Mouse (Mus musculus) lung, postnatal 25 days (tissue): Measurements from ENCODE around the gene Arap2.
"Not testable (repeated sequence)": the region's sequence is repeated elsewhere in the genome, so short reads cannot be mapped to it uniquely, and the experiment has no call there.

Source experiments
- DNase-seq: peaks from one replicate; pipeline ENCODE4 v3.0.0; 2022; ENCODE audit warnings: low spot score

The Arap2 gene

GRCm38 (mm10) chr5:62739451-62740415 lies 26.2 kb downstream of the Arap2 start:
- no peak for DNase-seq

DNA sequence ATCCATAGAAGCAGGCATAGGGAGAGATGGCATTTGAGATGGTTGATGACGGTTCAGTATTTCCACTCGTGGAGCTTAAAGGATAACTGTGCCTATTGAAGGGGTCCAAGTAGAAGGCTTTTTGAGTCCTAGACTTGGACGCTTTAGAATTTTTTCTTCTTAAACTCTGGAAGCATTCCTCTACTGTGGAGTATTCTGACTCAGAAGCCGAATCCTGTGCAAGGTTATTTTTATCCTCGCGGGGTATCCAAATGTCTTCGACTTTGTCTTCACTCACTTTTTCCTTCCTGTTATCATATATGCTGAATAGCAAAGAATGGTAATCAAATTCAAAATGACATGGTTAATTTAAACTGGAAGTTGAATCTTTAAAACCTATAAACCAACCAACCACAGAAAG lies 35.4 kb downstream of the Arap2 start:
- DNase-seq: not testable (repeated sequence)

- no peak for DNase-seq
Measured at GRCm38 (mm10) chr5:62725551-62725950, 40.4 kb downstream of the Arap2 start.

DNA sequence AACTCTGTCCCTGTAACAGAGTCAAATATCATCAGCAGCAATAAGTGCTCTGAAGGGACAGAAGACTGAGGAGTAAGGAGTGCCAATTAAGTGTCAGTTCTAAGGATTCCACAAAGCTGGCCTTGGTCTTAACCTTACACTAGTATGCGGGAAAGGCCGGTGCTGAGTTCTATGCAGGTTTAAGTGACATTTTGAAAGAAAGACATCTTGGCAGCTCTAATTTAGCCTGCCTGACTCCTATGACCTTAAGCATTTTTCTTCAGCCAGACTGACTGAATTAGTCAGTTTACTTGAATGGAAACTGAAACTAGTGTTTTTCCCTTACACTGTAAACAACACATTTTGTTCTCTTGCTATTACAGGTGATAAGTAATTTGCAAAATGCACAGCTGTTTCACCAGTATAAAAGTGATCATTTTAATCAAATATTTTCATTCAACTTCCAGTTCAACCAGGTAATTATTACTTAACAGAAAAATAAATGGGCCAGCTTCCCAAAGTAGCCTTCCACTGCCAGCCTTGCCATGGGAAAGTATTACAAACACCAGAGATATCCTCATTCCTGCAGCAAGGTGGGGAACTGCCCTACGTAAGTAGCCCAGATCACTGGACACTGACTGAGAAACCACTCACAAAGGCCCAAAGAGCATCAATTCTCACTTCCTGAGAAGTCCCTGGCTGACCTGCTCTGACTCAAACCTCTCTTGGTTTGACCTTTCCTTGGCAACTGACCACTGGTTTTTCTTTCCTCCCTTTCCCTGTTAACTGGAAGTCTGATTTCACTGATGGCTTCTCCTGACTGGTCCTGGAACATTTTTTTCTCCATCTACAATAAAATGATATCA lies 42.5 kb downstream of the Arap2 start:
- DNase-seq: no peak

GRCm38 (mm10) chr5:62716468-62716867 lies 49.5 kb downstream of the Arap2 start:
- no peak for DNase-seq

DNA sequence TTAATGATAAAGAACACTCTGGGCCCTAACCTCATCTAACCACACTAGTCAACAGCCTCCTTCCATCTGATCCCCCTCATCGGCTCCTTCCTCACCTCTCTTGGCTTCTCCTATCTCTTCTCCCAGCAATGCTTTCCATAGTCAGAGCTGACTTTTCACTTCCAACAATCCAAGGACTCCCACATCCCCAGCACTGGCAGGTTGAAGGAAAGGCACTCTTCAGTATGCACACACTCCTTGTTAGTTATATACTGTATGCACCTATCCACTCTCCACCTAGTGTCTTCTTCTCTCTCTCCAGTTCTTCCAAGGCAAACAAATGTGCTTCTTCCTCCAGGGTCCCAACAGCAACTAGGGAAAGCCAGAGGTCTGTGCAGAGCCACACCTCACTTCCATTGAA lies 50.0 kb downstream of the Arap2 start:
- no peak for DNase-seq

DNA sequence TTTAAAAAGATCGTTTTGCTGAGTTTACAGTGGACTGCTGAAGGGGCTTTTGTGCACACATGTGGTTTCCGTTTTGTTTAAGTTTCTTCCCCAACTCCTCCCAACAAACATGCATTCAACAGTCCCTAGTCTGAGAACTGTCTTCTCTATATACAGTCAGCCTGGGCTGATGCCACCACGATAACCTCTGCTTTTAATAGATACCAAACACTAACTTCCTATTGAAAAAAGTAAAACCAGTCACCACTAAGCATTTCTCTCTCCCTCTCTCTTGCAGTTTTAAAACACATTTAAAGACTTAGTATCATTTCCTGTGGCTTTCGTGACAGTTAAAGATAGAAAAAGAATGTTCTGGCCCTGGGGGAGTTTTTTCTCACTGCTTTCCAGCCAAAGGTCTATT lies 50.5 kb downstream of the Arap2 start:
- no peak for DNase-seq

- no peak for DNase-seq
Measured at GRCm38 (mm10) chr5:62710955-62711354, 55.0 kb downstream of the Arap2 start.

DNA sequence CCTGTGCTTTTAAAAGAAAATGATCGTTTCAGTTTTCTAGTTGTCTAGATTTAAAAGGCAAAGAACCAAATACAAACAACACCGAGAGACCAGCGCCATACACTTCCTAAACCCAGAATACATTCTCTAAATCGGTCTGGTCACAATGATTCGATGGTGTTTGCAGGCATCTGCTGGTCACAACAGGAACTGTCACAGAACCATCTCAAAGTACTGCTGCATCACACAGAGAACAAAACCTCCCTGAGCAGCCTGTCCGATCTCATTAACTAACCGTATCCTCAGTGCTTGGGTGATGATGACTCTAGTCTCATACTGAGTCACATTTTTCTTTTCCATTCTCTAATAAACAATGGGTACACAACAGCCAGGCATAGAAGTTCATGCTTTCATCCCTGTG lies 59.1 kb downstream of the Arap2 start:
- no peak for DNase-seq

DNA sequence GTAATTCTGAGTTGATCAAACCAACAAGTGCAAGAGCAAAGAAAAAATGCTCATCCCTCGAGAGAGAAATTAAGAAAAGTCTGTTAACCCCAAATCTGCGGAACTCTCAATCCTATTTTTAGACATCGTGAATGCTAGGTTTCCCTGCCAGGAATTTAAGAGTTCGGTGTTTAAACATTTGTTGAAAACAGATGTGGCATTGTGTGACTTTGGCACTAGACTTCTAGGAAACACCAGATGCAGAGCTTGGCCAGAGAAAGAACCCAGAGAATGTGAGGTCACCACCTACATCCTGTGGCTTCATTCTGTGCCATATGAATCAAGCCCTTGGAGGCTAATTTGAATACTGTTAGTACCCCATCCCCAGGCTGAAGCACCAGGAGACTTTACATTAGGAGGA lies 76.0 kb downstream of the Arap2 start:
- DNase-seq: no peak

- DNase-seq: no peak
Measured at GRCm38 (mm10) chr5:62683751-62684150, 82.2 kb downstream of the Arap2 start.

DNA sequence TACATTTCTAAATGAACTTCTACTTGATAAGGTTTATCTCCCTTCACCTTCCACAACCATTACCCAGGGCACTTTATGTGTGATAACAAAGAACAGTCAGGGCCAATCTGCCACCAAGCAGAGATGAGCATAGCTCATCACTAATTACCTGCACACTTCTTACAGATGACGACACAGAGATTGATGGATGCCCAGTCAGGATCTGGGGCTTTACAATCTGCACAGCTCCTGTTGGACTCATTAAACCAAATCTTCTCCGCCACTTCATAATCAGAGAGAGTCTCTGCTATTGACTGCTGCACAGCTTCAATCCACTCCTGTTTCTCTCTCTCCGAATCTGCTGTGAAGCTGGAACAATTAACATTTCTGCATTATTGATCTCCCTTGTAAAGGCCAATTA lies 82.8 kb downstream of the Arap2 start:
- DNase-seq: no peak

- DNase-seq: no peak
Measured at GRCm38 (mm10) chr5:62677390-62677789, 88.6 kb downstream of the Arap2 start.

- peak; percentile 2 for DNase-seq
Measured at GRCm38 (mm10) chr5:62672736-62673436, 93.1 kb downstream of the Arap2 start.

DNA sequence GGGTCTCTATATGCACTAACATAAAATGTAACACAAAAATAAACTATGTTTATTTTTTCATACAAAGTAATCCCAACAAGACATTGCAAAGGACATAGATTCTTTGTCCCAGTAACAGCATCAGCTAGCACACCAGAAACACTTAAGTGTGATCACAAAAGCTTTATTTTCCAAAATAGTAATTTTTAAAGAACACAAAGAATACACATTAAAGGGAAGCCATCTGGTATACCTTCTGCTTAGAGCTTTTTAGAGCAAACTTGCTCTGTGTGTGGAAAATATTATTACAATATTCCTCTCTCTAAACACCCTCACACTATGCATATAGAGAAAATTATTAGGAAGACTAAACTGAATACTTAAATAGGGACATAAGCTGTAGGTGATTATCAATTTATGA lies 100.6 kb downstream of the Arap2 start:
- DNase-seq: no peak

DNA sequence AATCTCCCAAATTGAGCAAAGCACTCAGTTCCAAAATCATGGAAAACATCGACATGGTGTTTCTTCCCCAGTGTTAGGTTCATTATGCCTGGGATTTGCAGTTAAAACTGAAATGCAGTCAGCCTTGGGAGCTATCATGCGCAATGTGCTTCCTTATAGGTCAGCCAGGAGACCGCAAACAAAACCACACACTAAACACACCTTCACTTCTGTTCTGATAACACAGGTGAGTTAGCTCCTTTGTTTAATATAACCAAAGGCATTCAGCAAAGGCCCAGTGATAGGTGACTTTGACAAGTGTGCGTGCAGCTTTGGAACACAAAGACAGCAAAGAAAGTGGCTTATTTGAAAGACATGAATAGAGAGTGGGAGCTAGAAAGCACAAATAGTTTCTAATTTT lies 101.1 kb downstream of the Arap2 start:
- DNase-seq: no peak

DNA sequence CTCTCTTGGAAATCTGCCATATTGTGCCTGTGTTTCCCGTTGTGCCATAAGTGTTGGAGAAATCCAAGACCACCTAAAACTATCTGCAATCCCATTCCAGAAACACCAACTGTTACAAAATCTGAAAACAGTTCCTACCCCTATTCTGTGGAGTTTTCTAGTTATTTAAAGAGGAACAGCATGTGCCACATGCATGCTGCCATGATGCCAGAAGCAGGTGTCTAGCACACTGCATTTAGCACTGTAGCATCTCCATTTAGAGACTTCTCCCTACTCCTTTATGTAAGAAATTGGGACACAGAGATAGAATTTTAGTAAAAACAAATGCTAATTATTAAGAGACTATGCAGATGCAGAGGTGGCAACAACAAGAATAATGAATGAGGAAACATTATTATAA lies 102.8 kb downstream of the Arap2 start:
- DNase-seq: no peak

GRCm38 (mm10) chr5:62653924-62654323 lies 112.0 kb downstream of the Arap2 start:
- DNase-seq: no peak

DNA sequence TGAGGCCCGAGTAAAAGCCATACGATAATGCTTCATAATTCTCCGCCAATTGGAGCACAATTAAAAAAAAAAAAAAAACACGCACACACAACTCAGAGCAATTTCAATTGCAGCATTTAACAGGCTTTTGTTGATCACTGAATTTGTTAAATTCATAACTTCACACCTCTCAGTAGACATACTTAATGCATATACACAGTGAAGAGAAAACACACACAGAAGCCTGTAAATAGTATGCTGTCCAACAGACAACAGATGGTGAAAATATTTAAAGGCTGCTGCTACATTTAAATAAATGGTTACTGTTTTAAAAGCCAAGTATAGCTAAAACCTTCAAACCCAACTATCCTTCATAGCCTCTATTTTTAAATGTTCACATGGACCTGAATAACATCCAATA lies 123.6 kb downstream of the Arap2 start:
- no peak for DNase-seq

DNA sequence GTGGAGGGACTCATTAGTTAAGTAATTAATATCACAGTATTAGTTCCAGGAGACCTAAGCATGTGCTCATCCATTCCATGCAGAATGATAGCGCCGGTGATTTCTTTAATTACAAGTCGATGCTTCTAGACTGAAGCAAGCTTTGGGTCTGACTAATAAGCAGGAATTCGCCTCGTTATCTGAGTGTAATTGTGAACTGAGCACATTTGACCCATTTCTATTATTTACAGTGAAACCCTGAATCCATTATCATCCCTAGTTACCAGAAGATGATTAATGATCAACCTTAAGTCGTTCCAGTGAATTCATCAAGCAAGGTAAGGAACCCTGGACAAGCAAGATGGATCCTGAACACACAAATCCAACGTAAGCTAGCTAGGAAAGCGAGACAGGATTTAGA lies 125.5 kb downstream of the Arap2 start:
- no peak for DNase-seq

DNA sequence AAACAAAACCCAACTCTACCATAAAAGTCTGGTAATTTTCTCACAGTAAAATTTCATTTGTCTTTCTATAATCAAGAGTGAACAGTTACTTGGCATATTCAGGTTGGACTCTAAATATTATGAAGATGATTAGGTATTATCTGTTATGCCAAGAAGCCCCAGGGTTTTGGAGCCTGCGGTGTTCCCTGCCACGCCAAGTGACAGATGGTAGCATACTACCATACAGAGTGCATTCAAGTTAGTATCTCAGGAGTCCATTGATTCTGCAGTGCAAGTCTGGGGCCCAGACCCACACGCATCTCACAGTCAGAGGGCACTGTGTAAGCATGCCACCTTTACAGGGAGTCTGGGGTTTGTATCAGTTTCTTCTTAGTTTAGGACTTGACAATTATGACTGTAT lies 129.6 kb downstream of the Arap2 start:
- no peak for DNase-seq

GRCm38 (mm10) chr5:62628901-62629300 lies 137.1 kb downstream of the Arap2 start:
- no peak for DNase-seq
